Mouse (Mus musculus) left cerebral cortex, adult 18-20 months (tissue): Measurements from ENCODE around the gene Cfap43. TPM values are rescaled to one million over a fixed set of nuclear protein-coding genes. Genes with fewer than 3 reads are reported as not detected.

Experiments used
- DNase-seq, 2 experiments: peaks; one replicate each; pipeline ENCODE4 v3.0.0; 2021 to 2022; ENCODE audit warnings: low spot score in 2 of 2, mixed read lengths in 1 of 2
- total RNA-seq, 2 experiments: library from RNA; stranded (reverse); gene quantifications; 2 replicates each; pipeline ENCODE4 v1.2.3; 2021

Cfap43 gene
- total RNA-seq, 2 experiments from 2014 or later: 0.45 to 0.70 TPM

DNA sequence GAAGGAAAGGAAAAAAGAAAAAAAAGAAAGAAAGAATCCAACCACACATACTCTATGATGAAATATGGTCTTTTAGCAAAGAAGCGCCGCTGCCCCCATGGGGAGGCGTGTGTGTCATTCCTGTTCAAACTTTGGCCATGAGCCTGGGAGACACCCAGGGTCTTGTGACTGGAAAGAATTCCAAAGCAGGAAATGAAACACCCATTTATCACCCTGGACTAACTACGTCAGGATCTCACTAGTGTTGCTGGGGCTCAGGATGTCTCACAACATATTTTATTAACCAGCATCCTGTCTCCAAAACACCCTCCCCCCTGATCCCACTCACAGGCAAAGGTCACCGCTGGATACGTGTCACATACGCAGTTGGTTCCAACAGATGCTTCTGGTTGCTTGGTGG lies 32.5 kb downstream of the Cfap43 start:
- no peak for DNase-seq

DNA sequence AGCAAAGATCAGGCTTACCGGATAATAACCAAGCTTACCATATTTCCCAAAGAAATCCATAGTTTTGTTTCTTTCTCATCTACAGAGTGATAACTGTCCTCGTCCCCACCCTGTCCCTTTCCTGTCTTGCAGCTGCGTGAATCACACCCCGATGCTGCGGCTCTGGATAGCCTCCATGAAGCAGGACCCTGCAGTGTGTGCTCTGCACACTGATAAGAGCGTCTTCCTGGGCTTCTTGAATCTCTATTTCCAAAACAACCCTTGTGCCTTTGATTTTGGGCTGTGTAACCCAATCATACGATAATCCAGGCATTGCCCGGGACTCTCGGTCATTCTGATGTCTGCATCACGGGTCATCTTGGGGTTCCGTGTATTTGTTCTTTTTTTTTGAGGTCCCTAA lies 33.2 kb downstream of the Cfap43 start:
- no peak for DNase-seq

DNA sequence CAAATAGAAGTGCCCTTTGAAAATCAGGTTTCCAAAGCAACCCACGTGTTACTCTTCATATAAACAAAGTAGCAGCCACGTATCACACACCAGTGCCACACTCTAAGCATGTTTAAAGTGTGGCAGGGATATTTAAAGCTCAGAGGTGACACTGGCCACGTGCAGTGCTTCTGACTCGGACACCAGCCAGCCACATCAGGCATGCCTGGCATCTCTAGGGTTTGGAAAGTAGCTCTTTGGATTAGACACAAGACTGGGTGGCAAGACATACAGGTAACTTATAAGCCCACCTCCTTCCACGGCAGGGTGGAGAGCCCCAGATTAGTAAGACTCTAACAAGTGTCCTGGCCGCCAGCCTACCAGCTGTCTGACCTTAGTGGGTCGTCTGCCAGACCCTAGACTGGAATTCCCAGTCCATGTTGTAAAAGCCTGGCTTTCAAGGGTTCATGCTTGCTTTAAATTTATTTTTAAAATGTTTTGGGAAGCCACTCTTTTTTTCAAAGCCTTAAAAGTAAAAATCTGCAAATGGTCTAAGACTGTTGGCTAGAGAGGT lies 33.8 kb downstream of the Cfap43 start:
- DNase-seq: no peak

DNA sequence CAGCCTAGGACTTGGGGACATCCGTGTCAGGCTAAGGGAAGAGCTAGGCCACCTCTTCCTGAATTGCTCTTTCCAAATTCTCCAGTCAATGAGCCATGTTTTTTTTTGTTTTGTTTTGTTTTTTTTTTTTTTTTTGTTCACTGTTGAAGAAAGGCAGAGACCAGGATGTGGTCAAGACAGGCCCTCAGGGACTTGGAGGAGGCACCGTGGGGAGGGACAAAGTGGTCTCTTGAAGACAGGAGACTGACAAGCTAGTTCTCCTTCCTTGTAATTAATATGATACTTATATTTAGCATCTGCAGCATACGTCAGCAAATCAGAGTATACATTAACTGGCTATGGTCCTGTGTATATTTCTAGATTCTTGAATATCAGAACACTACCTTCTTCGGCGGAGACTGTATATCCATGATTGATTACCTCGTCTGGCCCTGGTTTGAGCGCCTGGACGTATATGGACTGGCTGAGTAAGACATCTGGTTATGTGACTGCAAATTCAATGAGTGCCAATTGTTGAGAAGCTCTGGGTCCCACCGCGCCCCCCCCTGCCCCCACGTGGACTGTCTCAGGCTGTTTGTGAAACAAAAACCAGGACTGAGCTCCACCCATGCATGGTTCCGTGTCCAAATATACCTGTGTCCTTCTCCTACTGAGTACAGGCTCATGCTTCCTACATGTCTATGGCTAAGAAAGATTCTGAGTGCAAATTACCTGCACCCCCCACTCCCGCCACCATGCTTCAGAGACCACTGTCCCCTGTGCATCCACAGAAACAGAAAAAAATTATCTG lies 34.6 kb downstream of the Cfap43 start:
- DNase-seq: no peak

DNA sequence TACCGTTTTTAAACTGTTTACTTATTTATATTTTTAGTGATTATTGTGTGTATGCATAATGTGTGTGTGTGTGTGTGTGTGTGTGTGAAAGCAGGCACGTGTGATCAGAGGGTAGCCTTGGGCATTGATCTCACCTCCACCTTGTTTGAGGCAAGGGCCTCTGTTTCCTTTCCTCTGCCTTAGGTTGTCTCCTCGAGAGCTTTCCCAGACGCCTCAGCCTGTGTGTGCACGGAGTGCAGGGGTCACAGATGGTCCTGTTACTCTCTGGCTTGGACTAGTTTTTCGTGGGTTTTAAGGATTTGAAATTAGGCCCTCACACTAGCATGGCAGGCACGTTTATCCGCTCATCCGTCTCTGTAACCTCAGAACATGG lies 36.2 kb downstream of the Cfap43 start:
- no peak for DNase-seq

DNA sequence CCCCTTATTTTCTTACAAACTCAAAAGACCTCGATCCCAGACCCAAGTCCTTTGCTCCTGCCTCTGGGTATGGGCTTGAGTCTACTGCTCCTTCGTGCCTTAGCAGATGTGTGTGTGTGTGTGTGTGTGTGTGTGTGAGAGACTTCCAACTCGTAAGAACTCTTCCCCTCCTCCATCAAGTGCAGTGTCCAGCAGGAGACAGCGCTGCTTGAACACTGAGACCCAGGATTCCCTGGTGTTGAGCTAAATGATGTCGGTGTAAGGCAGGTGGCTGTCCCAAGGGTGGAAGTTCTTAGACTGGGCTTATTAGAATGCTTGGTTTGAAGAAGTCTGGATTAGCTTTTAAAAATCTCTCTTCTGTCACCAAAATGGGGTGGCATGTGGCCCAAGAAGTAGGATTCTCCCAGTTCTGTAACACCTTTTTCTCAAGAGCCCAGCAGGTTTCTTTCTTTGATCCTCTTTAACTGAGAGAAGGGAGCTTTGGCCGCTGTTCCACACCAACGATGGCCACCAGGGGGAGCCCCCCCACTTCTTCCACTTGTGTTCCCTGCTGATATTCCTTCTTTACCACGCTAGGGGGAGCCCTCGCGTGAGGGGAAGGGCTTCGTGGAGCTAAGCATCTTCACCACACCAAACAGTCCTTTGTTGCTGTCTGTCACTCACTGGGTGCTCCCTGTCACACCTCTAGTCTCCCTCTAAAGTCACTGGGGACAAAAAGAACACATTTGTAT lies 36.8 kb downstream of the Cfap43 start:
- DNase-seq: peak; percentile 64 to 82

DNA sequence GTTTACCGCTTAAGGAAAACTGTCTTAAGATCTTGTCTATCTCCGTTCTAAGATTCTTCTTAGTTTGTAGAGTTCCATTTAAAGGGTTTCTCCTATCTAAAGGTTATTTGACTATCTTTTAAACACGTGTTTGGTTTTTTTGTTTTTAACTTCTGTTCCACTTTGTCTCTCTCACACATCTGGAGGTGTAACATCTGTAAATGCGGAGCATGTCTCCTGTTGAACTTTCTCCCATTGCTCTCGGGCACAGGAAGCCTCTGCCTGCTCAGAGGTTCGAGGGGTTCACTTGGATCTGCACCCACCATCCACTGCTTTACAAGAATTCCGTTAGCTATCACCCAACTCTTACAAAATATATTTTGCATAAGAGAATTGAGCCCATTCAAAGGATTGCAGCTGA lies 37.5 kb downstream of the Cfap43 start:
- DNase-seq: no peak

DNA sequence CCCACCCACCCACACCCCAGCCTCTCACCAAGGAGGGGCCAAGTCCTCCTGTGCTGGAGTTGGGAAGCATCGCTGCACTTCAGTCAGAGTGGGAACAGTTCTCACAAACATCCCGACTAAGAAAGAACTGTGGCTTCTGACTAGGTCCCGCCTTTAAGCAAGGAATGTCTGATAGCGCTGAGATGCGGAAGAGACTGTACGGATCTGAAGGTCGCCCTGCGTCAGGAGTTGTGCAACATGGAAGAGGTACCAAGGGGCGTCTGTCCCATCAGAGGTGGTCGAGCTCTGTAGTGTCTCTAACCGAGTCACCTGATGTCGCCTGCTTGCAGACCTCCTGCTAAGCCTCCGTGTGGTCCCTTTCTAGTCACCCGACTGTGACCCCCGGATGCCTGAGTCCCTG lies 42.8 kb downstream of the Cfap43 start:
- no peak for DNase-seq

DNA sequence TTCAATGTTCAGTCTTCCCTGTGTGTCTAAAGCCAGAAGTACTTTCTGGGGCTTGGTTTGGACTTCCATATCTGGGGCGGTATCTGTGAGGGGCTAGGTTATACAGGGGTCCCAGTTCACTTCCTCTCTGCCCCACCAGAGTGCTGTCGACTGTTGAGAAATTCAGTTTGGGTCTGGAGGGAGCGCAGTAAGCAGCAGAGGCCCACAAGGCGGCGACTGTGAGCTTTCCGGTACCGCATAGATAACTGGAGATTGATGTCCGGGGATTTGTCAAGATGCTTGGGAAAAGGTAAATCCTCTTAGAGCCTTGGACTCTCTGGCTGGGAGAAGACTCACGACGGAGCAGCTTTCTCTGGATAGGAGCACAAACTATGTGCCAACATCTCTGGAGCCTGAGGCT lies 47.6 kb downstream of the Cfap43 start:
- no peak for DNase-seq

DNA sequence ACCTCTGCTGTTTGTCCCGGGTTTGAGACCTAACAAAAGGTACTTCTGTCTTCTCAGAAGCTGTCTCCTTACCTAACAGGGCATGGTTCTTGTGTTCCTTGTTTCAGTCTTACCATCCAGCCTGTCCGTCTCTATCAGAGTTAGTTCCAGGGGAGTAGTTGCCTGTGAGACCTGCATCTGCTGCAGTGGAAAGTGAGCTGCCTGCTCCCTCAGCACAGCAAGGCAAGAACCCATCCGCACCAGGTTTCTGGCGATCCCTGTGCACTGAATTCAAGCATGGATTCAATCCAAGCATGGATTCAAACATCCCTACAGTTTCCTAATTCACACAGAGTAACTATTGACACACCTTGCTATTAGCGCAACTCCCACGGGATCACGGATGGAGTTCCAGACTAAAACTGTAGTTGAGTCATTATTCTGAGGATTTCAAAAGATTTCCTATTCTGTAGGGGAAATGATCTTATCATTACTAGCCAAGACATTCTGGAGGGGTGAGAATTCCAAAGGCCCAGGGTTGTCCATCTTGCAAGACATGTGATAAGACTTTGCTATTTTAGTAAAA lies 48.9 kb downstream of the Cfap43 start:
- DNase-seq: no peak

DNA sequence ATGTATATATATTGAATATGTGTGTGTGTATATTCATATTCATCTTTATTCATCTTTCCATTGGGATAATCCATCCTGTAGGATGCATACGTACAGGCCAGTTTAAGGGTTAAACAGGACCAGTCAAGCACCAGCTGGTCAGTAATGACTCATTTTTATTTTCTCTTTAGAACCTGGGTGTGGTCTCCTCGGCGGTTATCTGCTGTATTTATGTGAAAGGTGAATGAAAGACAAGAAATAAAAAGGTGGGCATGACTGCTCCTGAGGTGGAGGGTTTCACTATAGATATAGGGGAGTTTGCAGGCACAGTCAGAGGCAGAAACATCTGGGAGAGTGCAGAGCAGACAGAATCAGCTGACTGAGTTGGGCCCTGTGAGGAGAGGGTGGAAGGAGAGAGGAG lies 49.6 kb downstream of the Cfap43 start:
- DNase-seq: no peak

DNA sequence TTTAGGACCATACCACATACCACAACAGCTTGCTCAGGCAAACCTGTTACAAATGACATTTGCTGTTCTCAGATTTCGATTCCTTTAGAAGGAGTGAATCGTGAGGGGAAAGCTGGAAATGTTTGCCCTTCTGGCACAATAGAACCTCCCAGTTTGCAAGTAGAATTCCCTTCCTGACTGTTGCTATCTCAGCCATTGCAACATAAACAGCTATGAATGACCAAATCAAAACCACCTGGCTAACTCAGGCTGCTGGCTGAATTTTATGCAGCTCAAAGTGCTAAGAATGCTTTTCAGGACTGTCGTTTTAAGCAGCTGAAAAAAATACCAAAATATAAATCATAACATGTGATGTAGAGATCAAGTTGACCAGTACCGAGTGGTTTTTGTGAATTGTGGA lies 50.1 kb downstream of the Cfap43 start:
- no peak for DNase-seq

DNA sequence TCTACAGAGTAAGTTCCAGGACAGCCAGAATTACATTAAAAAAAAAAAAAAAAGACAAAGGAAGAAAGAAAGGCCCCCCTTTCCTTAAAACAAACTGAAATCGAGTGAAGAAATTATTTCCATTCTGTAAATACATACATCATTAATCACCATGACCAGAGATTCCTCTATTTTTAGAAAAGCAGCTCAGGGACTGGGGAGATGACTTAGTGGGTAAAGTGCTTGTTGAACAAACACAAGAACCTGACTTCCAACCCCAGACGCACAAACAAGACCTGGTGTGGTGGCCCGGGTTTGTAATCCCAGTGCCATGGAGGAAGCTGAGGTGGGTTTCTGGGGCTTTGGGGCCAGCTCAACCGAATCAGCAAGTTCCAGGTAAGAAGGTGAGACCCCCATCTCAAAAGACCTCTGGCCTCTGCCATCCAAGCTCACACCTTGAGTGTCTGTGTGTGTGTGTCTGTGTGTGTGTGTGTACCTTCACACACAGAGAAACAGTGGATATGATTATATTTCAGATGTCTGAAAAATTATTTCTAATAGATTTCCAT lies 51.4 kb downstream of the Cfap43 start:
- DNase-seq: no peak

DNA sequence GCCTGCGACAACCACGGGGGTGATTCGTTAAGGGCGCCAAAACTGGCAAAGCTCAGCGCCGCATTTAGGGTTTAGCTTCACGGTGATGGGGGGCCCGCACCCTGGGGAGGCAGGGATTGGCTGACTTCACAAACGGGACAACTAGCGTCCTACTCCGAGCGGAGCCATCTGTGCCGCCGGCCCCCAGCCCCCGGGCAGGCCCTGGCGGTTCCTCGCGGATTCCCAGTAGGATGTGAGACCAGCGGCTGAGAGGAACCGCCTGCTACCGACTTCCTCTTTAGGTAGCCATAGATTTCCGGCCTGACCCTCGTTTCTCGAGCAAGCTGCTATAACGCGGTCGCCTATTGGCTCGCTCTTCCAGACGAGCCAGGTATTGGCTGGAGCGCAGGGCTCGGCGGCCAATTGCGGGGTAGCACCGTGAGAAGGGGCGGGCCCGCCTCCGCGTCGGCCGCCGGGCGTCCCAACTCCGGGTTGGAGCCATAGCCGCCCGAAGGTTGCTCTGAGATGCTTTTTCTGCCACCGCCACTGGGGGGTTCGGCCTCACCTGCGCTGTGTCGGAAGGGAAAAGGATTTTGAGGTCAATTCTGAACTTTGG lies 53.6 kb downstream of the Cfap43 start, which contains the start of gene Gsto2:
Gene Gsto2, plus strand, starts transcription at position 182 of the 595 bp plus-strand sequence.
- peak; percentile 92 to 95 for DNase-seq

DNA sequence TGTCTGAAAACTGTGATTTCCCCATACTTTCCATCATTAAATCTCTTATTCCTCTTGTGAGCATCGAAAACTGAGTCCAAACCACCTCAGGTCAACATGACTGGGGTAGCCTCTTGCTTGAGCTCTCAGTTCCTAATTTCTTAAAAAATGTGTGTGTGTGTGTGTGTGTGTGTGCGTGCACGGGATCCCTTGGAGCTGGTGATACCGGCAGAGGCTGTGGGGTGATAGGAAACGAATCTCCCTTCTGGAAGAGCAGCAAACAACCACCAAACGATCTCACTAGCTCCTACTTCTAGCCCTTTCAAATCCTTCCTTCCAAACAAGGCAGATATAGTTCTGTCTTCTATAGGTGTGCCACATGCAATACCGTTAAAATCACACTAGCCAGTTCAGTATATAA lies 54.4 kb downstream of the Cfap43 start:
- no peak for DNase-seq

DNA sequence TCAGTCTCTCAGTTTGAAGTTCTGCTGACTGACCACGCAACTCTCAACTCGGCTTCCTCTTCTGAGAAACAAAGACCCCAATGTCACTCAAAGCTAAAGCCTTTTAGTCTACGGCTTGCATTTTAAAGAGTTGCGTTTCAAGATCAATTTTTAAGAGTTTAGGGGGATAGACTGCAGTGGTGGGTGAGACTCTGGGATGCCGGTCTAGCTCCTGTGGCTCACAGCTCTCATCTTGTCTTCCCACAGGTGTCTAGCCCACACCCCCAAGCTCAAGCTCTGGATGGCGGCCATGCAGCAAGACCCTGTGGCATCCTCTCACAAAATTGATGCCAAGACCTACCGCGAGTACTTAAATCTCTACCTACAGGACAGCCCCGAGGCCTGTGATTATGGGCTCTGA lies 55.0 kb downstream of the Cfap43 start:
- DNase-seq: no peak

DNA sequence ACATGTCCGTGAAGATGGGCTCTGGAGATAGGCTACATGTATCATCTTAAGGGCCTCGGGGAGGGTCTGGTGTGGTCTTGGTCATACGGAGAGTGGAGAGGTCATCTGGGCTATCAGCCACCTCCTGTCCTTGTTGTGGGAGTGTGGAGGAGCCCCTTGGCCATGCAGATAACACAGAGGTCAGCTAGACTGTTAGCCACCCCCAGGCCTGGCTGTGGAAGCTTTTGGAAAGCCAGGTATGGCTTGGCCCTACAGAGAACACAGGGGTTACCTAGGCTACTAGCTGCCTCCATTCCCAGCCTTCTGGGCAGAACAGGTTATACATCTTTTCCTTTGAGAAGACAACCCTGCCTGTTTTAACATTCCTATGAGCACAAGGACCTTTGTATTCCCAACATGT lies 56.5 kb downstream of the Cfap43 start:
- DNase-seq: no peak

DNA sequence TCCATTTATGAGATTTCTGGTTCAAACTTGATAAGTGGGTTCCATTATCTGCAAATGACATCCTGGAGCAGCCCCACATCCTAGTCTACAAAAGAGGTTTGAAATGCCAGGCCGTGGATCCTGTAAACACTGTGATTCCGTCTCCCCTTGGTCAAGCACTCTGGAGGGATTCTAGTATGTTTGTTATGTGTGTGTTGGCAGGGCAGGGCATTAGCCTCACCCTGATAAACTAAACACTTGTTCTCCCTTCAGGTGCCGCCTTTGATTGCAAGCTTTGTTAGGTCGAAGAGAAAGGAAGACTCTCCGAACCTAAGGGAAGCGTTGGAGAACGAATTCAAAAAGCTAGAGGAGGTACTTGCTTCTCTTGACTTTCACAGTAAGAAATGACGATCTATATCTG lies 59.9 kb downstream of the Cfap43 start:
- no peak for DNase-seq

DNA sequence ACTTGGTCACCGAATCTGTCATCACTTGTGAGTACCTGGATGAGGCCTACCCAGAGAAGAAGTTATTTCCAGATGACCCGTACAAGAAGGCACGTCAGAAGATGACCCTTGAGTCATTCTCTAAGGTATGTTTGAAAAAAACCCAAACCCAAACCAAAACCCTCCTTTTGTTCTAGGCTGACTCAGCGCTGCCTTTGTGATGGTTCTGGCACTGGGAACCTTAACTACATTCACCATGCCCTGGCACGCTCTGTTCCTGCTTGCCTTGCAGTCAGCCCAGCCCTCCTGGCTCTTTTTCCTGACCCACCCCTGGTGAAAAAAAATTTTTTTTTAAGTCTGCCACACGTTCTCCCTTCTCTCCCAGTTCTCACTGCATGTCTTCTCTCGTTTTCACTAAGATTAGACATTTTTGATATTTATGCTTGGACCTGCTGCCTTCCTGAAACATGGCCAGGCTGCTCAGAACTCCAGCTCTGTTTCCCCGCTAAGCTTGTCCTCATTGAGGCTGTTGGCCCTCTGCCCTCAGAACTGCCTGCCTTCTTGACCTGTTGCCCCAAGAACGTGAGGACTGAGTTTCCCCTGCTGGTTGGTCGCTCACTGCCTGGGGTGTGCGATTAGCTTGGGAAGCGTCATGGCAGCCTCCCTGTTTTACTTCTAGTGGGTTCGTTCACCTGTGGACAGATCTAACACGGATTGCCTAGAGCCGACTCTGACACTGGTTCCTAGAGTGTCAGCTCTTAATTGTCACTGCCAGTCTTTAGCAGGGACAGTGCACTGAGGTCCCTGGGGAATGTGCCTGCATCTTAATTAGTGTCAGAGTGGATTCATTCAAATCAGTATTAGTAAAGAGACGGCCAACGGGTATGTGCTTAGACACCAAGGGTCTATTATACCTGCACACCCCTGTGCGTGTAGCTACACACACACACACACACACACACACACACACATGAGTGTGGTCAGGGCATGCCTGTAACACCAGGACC lies 60.8 kb downstream of the Cfap43 start:
- DNase-seq: no peak
